Mouse (Mus musculus) heart, embryonic 10.5 days (tissue): Measurements from ENCODE around the gene Slc15a2. TPM values are rescaled to one million over a fixed set of nuclear protein-coding genes. Genes with fewer than 3 reads are reported as not detected.

Experiments
- DNase-seq: peaks from one replicate; pipeline ENCODE4 v3.0.0-alpha.2; 2017; ENCODE audit warnings: low spot score
- H3K27ac ChIP-seq: fragments of 300-500 bp; sonication (generic); 2 replicates; pipeline ENCODE4 v1.5.1; 2016; ENCODE audit warnings: mild to moderate bottlenecking
- H3K27me3 ChIP-seq: fragments of 300-500 bp; sonication (generic); 2 replicates; pipeline ENCODE4 v1.6.1; 2016; ENCODE audit warnings: mild to moderate bottlenecking; ENCODE audit not compliant: poor library complexity, insufficient read depth, severe bottlenecking
- H3K36me3 ChIP-seq: fragments of 300-500 bp; sonication (generic); 2 replicates; pipeline ENCODE4 v1.6.1; 2016; ENCODE audit warnings: mild to moderate bottlenecking, moderate library complexity
- H3K4me1 ChIP-seq: fragments of 300-500 bp; sonication (generic); 2 replicates; pipeline ENCODE4 v1.6.1; 2016; ENCODE audit warnings: mild to moderate bottlenecking
- H3K4me3 ChIP-seq: fragments of 300-500 bp; sonication (generic); 2 replicates; pipeline ENCODE4 v1.5.1; 2016; ENCODE audit warnings: mild to moderate bottlenecking, moderate library complexity
- H3K9me3 ChIP-seq: fragments of 300-500 bp; sonication (generic); 2 replicates; pipeline ENCODE4 v1.6.1; 2016; ENCODE audit warnings: mild to moderate bottlenecking, moderate library complexity
- WGBS: fragments of 180-500 bp; shearing (Covaris S2); methylation state at CpG from one replicate; pipeline ENCODE4 v1.1.7; 2016; 5-methylcytosine and 5-hydroxymethylcytosine counted together
- polyA plus RNA-seq: library from polyadenylated mRNA; unstranded; fragments of >200 nt; fragmentation: Nextera tagmentation; extraction: Ambion mirVana; gene quantifications from 2 replicates; pipeline ENCODE4 v1.2.1, GENCODE M21; 2016

Slc15a2 gene
- polyA plus RNA-seq, 1 experiment from 2014 or later: 1.5 TPM

- WGBS: 62% methylated on average over 2 of the region's 2 CpGs
- no peaks in the 10 kb centered on the region for H3K9me3 ChIP-seq
- no peaks in the 10 kb centered on the region for H3K27me3 ChIP-seq
- DNase-seq: no peak
- H3K4me3 ChIP-seq: no peak overlapping the region
- no peak overlapping the region for H3K27ac ChIP-seq
- no peaks in the 10 kb centered on the region for H3K4me1 ChIP-seq
- H3K36me3 ChIP-seq: no peaks in the 10 kb centered on the region
Observed at GRCm38 (mm10) chr16:36794976-36795375, 10.2 kb upstream of the Slc15a2 start.

- no peaks in the 10 kb centered on the region for H3K9me3 ChIP-seq
- no peaks in the 10 kb centered on the region for H3K36me3 ChIP-seq
- no peak overlapping the region for H3K4me3 ChIP-seq
- H3K27me3 ChIP-seq: no peaks in the 10 kb centered on the region
- no peak for DNase-seq
- H3K27ac ChIP-seq: no peak overlapping the region
- 72% methylated on average over 4 of the region's 4 CpGs for WGBS
- no peaks in the 10 kb centered on the region for H3K4me1 ChIP-seq
Observed at GRCm38 (mm10) chr16:36790166-36790565, 5.4 kb upstream of the Slc15a2 start.

DNA sequence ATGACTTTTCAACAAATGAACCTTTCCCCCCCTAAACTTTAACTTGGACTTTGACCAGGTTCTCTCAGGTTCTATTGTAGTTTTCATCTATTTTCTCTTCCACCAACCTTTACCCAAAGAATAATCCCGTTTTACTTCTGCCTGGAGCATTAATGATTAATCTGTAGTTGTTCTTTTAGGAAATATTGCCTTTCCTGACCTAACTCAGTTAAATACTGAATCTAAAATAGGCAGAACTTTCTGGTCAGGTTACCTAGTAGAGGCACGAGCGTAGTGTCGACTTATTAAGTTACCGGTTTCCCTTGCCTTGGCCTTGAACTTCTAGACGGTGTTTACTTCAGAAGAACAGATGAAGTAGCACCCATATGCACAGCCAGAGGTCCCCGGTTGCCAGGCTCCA lies 1.7 kb upstream of the Slc15a2 start:
- no peaks in the 10 kb centered on the region for H3K27me3 ChIP-seq
- H3K4me1 ChIP-seq: no peaks in the 10 kb centered on the region
- no peak overlapping the region for H3K27ac ChIP-seq
- no peak for DNase-seq
- no peak overlapping the region for H3K4me3 ChIP-seq
- no peaks in the 10 kb centered on the region for H3K9me3 ChIP-seq
- WGBS: 84% methylated on average over 7 of the region's 7 CpGs
- no peaks in the 10 kb centered on the region for H3K36me3 ChIP-seq

GRCm38 (mm10) chr16:36784146-36784545 lies 616 bp downstream of the Slc15a2 start:
- Histone ChIP-seq H3K4me3 (no peak overlapping the region), H3K36me3 (no peaks in the 10 kb centered on the region), H3K9me3 (no peaks in the 10 kb centered on the region), H3K4me1 (no peaks in the 10 kb centered on the region), H3K27ac (no peak overlapping the region), H3K27me3 (no peaks in the 10 kb centered on the region)
- 91% methylated on average over 2 of the region's 2 CpGs for WGBS
- DNase-seq: no peak

DNA sequence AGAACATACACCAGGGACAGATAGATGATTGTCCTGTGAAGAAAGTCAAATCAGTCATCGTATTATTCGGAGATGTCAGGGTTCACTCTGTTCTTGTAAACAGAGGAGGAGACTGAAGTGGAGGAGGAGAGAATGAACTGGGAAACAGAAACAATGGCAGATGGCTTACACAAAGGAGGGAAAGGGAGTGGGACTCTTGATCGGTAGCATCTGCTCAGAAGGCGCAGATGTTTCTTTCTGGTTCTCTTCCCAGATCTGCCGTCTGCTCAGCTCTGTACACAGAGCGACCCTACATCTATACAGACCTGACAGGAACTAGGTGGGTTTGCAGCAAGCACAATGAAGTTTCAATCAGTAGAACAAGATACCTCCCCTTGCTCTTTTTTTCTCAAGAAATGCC lies 9.1 kb downstream of the Slc15a2 start:
- 86% methylated on average over 6 of the region's 6 CpGs for WGBS
- H3K9me3 ChIP-seq: no peaks in the 10 kb centered on the region
- H3K27me3 ChIP-seq: no peaks in the 10 kb centered on the region
- H3K36me3 ChIP-seq: no peaks in the 10 kb centered on the region
- no peak overlapping the region for H3K4me3 ChIP-seq
- H3K4me1 ChIP-seq: no peaks in the 10 kb centered on the region
- H3K27ac ChIP-seq: no peak overlapping the region
- DNase-seq: no peak

DNA sequence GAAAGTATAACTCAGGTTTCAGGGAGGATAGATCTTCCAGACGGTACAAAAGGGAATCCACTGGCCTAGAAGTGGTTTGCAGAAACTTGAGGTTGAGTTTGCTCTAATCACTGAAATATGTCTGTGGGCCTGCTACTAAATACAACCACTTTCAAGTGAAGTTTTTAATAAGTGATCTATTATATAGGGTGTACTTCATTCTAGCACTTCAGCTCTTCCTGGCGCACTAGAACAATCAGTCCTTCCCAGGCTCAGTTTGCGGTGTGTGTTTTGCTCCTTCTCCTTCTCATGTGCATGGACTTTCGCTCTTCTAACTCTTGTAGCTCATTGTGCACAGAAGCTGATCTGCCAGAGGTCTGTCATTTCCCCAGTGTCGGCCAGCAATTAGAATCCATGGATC lies 11.8 kb downstream of the Slc15a2 start:
- H3K4me1 ChIP-seq: no peaks in the 10 kb centered on the region
- no peaks in the 10 kb centered on the region for H3K36me3 ChIP-seq
- H3K27me3 ChIP-seq: no peaks in the 10 kb centered on the region
- H3K9me3 ChIP-seq: no peaks in the 10 kb centered on the region
- no peak overlapping the region for H3K27ac ChIP-seq
- no peak overlapping the region for H3K4me3 ChIP-seq
- no peak for DNase-seq
- WGBS: 88% methylated on average over 5 of the region's 5 CpGs

DNA sequence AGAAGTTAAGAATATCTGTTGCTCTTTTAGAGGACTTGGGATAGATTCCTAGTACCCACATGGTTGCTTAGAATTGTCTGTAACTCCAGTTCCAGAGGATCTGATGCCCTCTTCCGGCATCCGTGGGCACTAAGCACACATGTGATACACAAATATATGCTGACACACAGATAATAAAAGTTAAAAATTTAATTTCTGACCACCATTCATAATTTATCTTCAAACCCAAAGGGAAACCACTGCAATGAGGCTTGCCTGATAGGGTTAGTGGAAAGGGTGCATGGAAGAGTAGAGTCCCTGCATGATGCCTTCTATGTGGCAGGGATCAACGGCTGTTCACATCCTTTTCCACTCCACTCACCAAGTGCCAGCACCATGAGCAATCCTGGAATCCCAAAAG lies 13.1 kb downstream of the Slc15a2 start:
- Histone ChIP-seq H3K27me3 (no peaks in the 10 kb centered on the region), H3K4me1 (no peaks in the 10 kb centered on the region), H3K27ac (no peak overlapping the region), H3K9me3 (no peaks in the 10 kb centered on the region), H3K4me3 (no peak overlapping the region), H3K36me3 (no peaks in the 10 kb centered on the region)
- 89% methylated on average over 3 of the region's 3 CpGs for WGBS
- no peak for DNase-seq

DNA sequence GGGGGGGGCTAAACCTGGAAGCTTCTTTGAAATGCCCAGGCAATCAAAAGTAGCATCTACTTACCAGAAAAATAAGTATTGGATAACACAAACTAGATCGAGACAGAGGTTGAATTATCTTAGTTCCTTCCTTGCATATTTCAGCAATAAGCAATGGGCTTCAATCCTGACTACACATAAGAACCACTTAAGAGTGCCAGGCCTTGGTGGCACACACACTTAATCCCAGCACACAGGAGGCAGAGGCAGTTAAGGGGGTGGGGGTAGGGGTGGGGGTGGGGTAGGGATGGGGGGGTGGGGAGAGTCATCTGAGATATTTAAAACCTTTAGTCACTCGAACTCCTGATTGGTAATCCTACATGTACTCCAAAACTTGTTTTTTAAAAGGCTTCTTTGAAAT lies 13.5 kb downstream of the Slc15a2 start:
- no peaks in the 10 kb centered on the region for H3K9me3 ChIP-seq
- no peak for DNase-seq
- H3K27ac ChIP-seq: no peak overlapping the region
- no peaks in the 10 kb centered on the region for H3K4me1 ChIP-seq
- H3K36me3 ChIP-seq: no peaks in the 10 kb centered on the region
- WGBS: 76% methylated on average over 2 of the region's 2 CpGs
- H3K27me3 ChIP-seq: no peaks in the 10 kb centered on the region
- H3K4me3 ChIP-seq: no peak overlapping the region

DNA sequence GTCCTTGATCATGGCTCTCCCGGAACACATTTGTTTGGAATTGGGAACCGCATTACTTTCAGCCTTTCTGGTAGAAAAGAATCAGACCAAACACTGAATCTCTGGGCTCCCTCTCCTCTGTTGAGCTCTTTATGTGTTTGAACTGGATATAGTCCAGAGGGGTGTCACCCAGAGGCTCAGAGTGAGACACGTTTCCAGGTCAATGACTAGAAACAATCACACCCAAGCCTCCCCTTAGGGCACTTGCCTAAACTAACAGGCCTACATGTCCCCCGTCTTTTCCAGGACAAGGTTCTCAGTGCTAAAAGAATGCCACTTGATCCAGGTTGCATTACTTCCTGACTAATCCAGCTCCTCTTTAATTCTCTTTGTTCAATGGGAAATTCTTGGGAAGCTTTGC lies 13.9 kb downstream of the Slc15a2 start:
- Histone ChIP-seq H3K27me3 (no peaks in the 10 kb centered on the region), H3K9me3 (no peaks in the 10 kb centered on the region), H3K27ac (no peak overlapping the region), H3K36me3 (no peaks in the 10 kb centered on the region), H3K4me1 (no peaks in the 10 kb centered on the region), H3K4me3 (no peak overlapping the region)
- 85% methylated on average over 4 of the region's 4 CpGs for WGBS
- DNase-seq: no peak

DNA sequence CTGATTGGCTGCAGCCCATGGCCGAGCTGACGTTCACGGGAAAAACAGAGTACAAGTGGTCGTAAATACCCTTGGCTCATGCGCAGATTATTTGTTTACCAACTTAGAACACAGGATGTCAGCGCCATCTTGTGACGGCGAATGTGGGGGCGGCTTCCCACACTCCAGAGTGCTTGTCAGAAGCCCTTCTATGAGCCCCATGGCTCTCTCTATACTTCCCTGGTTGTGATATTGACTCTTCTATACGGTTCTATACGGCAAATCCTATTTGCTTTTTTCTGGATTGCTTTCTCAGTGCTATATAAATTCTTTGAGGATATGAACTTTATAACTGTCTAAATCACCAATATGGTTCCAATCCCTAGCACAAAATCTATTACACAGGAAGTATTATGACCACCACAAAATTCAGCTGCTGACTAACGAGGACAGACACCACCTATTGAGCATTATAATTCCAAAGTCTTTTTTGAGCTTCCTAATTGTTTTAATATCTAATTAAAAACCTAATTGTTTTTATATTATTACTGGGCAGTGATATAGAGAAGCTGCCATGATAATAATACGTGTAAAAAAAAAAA lies 14.5 kb downstream of the Slc15a2 start:
- H3K9me3 ChIP-seq: no peaks in the 10 kb centered on the region
- H3K27me3 ChIP-seq: no peaks in the 10 kb centered on the region
- H3K4me1 ChIP-seq: no peaks in the 10 kb centered on the region
- no peak overlapping the region for H3K4me3 ChIP-seq
- H3K27ac ChIP-seq: no peak overlapping the region
- no peaks in the 10 kb centered on the region for H3K36me3 ChIP-seq
- no peak for DNase-seq
- WGBS: 69% methylated on average over 9 of the region's 13 CpGs

DNA sequence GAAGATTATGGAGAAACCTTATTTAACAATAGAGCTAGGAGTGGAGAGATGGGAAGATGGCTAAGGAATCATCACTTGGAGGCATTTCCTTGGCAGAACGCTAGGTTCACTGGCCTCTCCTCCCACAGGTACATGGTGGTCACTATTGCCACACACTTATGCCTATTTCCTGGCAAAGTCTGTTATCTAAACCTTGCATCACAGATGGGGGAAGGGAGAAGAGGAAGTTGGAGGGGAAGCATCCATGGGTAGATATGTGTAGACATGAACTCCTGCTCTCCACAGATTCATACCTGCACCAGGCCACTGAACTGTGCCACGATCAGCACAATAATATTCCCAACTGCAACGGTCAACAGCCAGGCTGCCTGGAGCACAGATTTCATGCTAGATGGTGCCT lies 32.8 kb downstream of the Slc15a2 start:
- Histone ChIP-seq H3K4me3 (no peak overlapping the region), H3K9me3 (no peaks in the 10 kb centered on the region), H3K27me3 (no peaks in the 10 kb centered on the region), H3K36me3 (no peaks in the 10 kb centered on the region), H3K27ac (no peak overlapping the region), H3K4me1 (no peaks in the 10 kb centered on the region)
- no peak for DNase-seq
- WGBS: 88% methylated on average over 3 of the region's 3 CpGs

DNA sequence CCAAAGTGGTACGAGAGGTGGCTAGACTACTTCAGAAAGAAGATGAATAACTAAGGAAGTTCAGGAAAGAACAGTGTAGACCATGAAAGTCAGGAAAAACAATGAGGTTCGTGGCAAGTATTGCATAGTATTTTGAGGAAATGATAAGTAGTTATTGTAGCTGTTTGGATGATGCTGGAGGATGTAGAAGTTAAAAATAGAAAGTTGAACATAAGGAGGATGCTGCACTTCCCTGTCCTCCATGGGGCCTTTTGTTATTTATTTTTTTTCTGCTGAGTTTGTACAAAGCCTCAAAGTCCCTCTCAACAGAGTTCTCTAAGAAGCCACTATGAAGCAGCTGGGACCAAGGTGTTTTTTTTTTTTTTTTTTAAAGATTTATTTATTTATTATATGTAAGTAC lies 37.0 kb downstream of the Slc15a2 start:
- WGBS: 76% methylated on average over 2 of the region's 2 CpGs
- H3K4me3 ChIP-seq: no peak overlapping the region
- no peak overlapping the region for H3K27ac ChIP-seq
- H3K4me1 ChIP-seq: no peaks in the 10 kb centered on the region
- H3K9me3 ChIP-seq: no peaks in the 10 kb centered on the region
- DNase-seq: no peak
- no peaks in the 10 kb centered on the region for H3K36me3 ChIP-seq
- no peaks in the 10 kb centered on the region for H3K27me3 ChIP-seq

DNA sequence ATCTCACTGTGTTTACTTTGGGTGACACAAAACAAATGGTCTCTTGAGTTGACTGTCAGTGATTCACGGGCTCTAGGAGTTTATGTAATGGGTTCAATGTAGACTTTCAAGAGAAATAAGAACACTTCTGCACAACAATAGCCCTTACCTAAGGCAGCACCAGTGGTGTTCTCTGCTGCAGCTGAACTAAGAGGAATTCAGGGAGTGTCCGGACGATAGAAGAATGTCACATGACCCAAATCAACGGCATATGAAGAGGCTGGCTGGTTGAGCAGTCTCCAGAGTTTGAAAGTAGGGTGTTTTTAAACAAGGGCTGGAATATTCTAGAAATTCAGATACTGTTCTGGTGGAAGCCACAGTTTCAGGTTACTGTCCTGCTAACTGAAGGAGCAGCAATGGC lies 37.7 kb downstream of the Slc15a2 start:
- Histone ChIP-seq H3K27me3 (no peaks in the 10 kb centered on the region), H3K27ac (no peak overlapping the region), H3K4me1 (no peaks in the 10 kb centered on the region), H3K36me3 (no peaks in the 10 kb centered on the region), H3K4me3 (no peak overlapping the region), H3K9me3 (no peaks in the 10 kb centered on the region)
- no peak for DNase-seq
- WGBS: 79% methylated on average over 4 of the region's 4 CpGs

DNA sequence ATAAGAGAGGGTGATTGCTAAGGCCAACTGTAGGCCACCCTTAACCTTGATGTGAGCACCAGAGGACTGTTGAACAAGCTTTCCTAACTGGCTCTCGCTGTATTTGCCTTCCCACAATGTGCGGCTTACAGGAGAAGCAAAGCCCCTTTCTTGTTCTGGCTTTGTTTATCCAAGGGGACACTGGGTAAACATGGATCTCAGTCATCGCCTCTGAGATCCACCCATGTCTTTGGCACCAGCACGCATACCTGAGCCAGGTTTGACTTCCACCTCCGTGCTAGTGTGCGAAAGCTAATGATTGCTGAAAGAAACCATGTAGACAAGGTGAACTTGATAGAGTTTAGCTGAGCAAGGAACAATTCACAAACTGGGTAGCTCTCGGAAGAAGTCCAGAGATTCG lies 41.2 kb downstream of the Slc15a2 start:
- no peaks in the 10 kb centered on the region for H3K9me3 ChIP-seq
- H3K4me3 ChIP-seq: no peak overlapping the region
- no peak overlapping the region for H3K27ac ChIP-seq
- no peaks in the 10 kb centered on the region for H3K4me1 ChIP-seq
- H3K36me3 ChIP-seq: no peaks in the 10 kb centered on the region
- no peaks in the 10 kb centered on the region for H3K27me3 ChIP-seq
- DNase-seq: no peak
- WGBS: 78% methylated on average over 8 of the region's 8 CpGs
